14 mouse cellular contexts compared by ENCODE assay signal in genomic region chr12:83349736-83350135, GRCm38 (mm10).
DNase-seq lines count a peak whose midpoint lies in the region; TF ChIP-seq lines count a peak whose summit lies in the region.
"Had no signal": no experiment of that assay in that cellular context is flagged by ENCODE, and none has a peak within 500 bp of the region (broad histone marks: within the 10 kb centered on the region; RNA-seq: fewer than 3 reads in every experiment).

No protein-coding gene starts in this region.

- no peak for TF ChIP-seq POLR2A in cerebellum, adult 2 months (IDR thresholded peaks at IDR 0.05; ENCODE audit: borderline replicate concordance, insufficient read depth, low read length)

- no peak for TF ChIP-seq CTCF in cerebellum, adult 2 months (IDR thresholded peaks at IDR 0.05; ENCODE audit: borderline replicate concordance, insufficient read depth, low read depth, low read length)

- peaks cover 14% of the 10 kb centered on the region for H3K4me1 ChIP-seq in cerebellum, adult 2 months (ENCODE audit: control insufficient read depth, insufficient read depth, low read length)

- H3K27me3 ChIP-seq in cerebellum, adult 2 months (ENCODE audit: control insufficient read depth, insufficient read depth, low read length): no peaks in the 10 kb centered on the region
- H3K27me3 ChIP-seq: CH12.LX had no signal

- H3K27ac ChIP-seq in cerebellum, adult 2 months (ENCODE audit: insufficient read depth, low read length): no peak overlapping the region

- peak; percentile 45 to 69 for DNase-seq in cerebellum, adult 2 months
- no peak for DNase-seq in cerebellum, adult 11-12 months
- peak; percentile 79 for DNase-seq in heart, adult 11 months
- no peak for DNase-seq in heart, adult 8-10 months (ENCODE audit: low spot score)
- DNase-seq: adrenal gland, adult 2 months; adrenal gland, adult 8-10 months; adrenal gland, postnatal 10 days; adrenal gland, postnatal 14 days; adrenal gland, postnatal 25 days; adrenal gland, postnatal 36 days; B cell, adult 2 months; cerebellum, adult 11 months; cerebellum, adult 8-10 months had no signal

- H3K4me3 ChIP-seq in cerebellum, adult 2 months (replicated peaks; ENCODE audit: insufficient read depth, low read depth, low read length): no peak overlapping the region

- 39% methylated on average over 5 of the region's 5 CpGs for WGBS in cerebellum, adult 2 months

Comparison
In these comparisons a context has a peak if more than half of its experiments do, and no peak if none do; other contexts are left out.
1. DNase-seq: peak in cerebellum, adult 2 months (2 of 2) and heart, adult 11 months (single experiment); none in cerebellum, adult 11-12 months (single experiment) and heart, adult 8-10 months (single experiment).